Comparison of ENCODE assay signal across 8 mouse cellular contexts in genomic region chr16:93710924-93711323, GRCm38 (mm10). TPM values are rescaled to one million over a fixed set of nuclear protein-coding genes. Genes with fewer than 3 reads are reported as not detected.
A peak's percentile ranks its signal among the peaks of the same experiment; 100 is the strongest.
DNase-seq lines count a peak whose midpoint lies in the region; ATAC-seq lines count a peak whose summit lies in the region.

No protein-coding gene starts in this region.

- ATAC-seq in hindbrain, embryonic 15.5 days (ENCODE audit: low FRiP score, low read depth) = peak; percentile 63

- no peaks in the 10 kb centered on the region for H3K9me3 ChIP-seq in hindbrain, embryonic 15.5 days

- peak overlapping the region; percentile 33 for H3K9ac ChIP-seq in hindbrain, embryonic 15.5 days

- peaks cover 11% of the 10 kb centered on the region; the same call in 1 of the 2 replicates for H3K27me3 ChIP-seq in hindbrain, embryonic 15.5 days

- H3K27ac ChIP-seq in hindbrain, embryonic 15.5 days (replicated peaks) = peak overlapping the region; percentile 85

- peak overlapping the region; percentile 70 for H3K4me2 ChIP-seq in hindbrain, embryonic 15.5 days

- H3K4me1 ChIP-seq in hindbrain, embryonic 15.5 days (replicated peaks) = peaks cover 14% of the 10 kb centered on the region

- DNase-seq in WW6 (ENCODE audit: low read depth, low spot score) = peak; percentile 38
- peak; percentile 85 to 86 for DNase-seq in cerebellum, postnatal 25 days
- peak; percentile 50 to 52 for DNase-seq in frontal cortex, postnatal 25 days (ENCODE audit: low spot score in 2 of 2)
- peak; percentile 77 to 82 for DNase-seq in left cerebral cortex, adult 18-20 months (ENCODE audit: low spot score in 2 of 2)
- DNase-seq in lung, postnatal 4 days = peak; percentile 83
- peak; percentile 85 for DNase-seq in right cerebral cortex, adult 18-20 months
- DNase-seq in urinary bladder, postnatal 14 days (ENCODE audit: low spot score) = peak; percentile 70

- peak overlapping the region; percentile 78 for H3K4me3 ChIP-seq in hindbrain, embryonic 15.5 days

- no peaks in the 10 kb centered on the region for H3K36me3 ChIP-seq in hindbrain, embryonic 15.5 days

- WGBS in hindbrain, embryonic 15.5 days = 1% methylated on average over 11 of the region's 11 CpGs

RNA-seq across cellular contexts. Expression of gene Dop1b, which starts 0.8 kb away (rescaled TPM):
- polyA plus RNA-seq in hindbrain, embryonic 15.5 days (2015; fragmentation: Nextera tagmentation; extraction: Ambion mirVana) = 38.2 and 40.1 TPM in 2 replicates
- total RNA-seq in left cerebral cortex, adult 18-20 months (2021) = 10 to 100 TPM; 86.3 to 90.5 TPM

RNA-seq across cellular contexts. Expression of gene Cbr3, which starts 27.9 kb away (rescaled TPM):
- polyA plus RNA-seq in hindbrain, embryonic 15.5 days (2015; fragmentation: Nextera tagmentation; extraction: Ambion mirVana) = 2.2 TPM in 2 replicates
- total RNA-seq in left cerebral cortex, adult 18-20 months (2021) = 10 to 100 TPM; 21.2 to 21.8 TPM

Comparison
In these comparisons a context has a peak if more than half of its experiments do, and no peak if none do; other contexts are left out.
1. Peak in every context shown above with its lines: DNase-seq, ATAC-seq, H3K4me3 ChIP-seq and H3K27ac ChIP-seq.